Mouse (Mus musculus): ENCODE measurements around the gene Pnkd. TPM values are rescaled to one million over a fixed set of nuclear protein-coding genes. Genes with fewer than 3 reads are reported as not detected.

The Pnkd gene
- total and polyA plus RNA-seq, 3 experiments, result 52.5 to 64.2 TPM; not detected in 1

DNA sequence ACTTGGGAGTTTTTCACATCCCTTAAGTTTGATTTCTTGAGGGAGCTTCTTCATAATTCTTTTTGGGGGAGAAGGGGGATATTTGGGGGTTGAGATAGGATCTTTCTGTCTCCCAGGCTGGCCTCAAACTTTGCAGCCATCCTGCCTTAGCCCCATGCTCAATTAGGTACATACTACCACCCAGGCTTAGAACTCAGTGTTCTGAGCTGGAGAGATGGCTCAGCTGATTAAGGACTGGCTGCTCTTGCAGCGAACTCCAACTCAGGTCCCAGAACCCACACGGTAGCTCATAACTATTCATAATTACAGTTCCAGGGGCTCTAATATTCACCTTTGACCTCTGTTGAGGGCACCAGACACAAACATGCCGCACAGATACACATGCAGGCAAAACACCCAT, 49.9 kb downstream of the Pnkd start:
- Histone ChIP-seq H3K9me3 (replicated peaks; ENCODE audit: insufficient read depth, low read length) (no peaks in the 10 kb centered on the region), H3K27me3 (ENCODE audit: control insufficient read depth in 1 of 2, insufficient read depth in 2 of 2, low read length in 2 of 2) (no peaks in the 10 kb centered on the region), H3K36me3 (ENCODE audit: control insufficient read depth in 1 of 2, insufficient read depth in 2 of 2, low read length in 2 of 2) (peaks cover 0 to 13% of the 10 kb centered on the region in 2 experiments; a peak in 2 of 4 replicates), H3K79me2 (ENCODE audit: control insufficient read depth, insufficient read depth, low read length, poor library complexity) (no peaks in the 10 kb centered on the region), H3K27ac (ENCODE audit: control insufficient read depth, low read depth, low read length) (no peak overlapping the region), H3K9ac (ENCODE audit: control insufficient read depth, low read depth, low read length, poor library complexity, severe bottlenecking) (no peak overlapping the region), H3K4me1 (ENCODE audit: control insufficient read depth in 1 of 2, insufficient read depth in 2 of 2, low read length in 2 of 2) (peaks cover 10 to 25% of the 10 kb centered on the region in 2 experiments), H3K4me3 (ENCODE audit: control insufficient read depth in 1 of 2, insufficient read depth in 1 of 2, low read depth in 2 of 2, low read length in 2 of 2) (no peak overlapping the region)
- no peak for DNase-seq (ENCODE audit: low read depth, low spot score)
- TF ChIP-seq MYB (IDR thresholded peaks at IDR 0.05; ENCODE audit: low read depth, low read length) (no peak), POLR2AphosphoS5 (IDR thresholded peaks at IDR 0.05; ENCODE audit: borderline replicate concordance, low read depth, low read length) (no peak), TCF12 (IDR thresholded peaks at IDR 0.05; ENCODE audit: low read depth, low read length) (no peak), POLR2AphosphoS2 (IDR thresholded peaks at IDR 0.05; ENCODE audit: low read length) (no peak), UBTF (IDR thresholded peaks at IDR 0.05; ENCODE audit: borderline replicate concordance, insufficient read depth, low read depth, low read length) (no peak), POLR2A (IDR thresholded peaks at IDR 0.05; ENCODE audit: control insufficient read depth in 1 of 2, insufficient read depth in 1 of 2, low read depth in 1 of 2, low read length in 2 of 2, poor library complexity in 1 of 2) (no peak), NELFE (IDR thresholded peaks at IDR 0.05; ENCODE audit: low read depth, low read length) (no peak), MEF2A (IDR thresholded peaks at IDR 0.05; ENCODE audit: extremely low read depth, insufficient replicate concordance, low read depth, low read length, poor library complexity, severe bottlenecking) (no peak), BHLHE40 (IDR thresholded peaks at IDR 0.05; ENCODE audit: borderline replicate concordance, low read depth, low read length) (no peak), MAZ (IDR thresholded peaks at IDR 0.05; ENCODE audit: low read depth, low read length) (no peak), E2F4 (IDR thresholded peaks at IDR 0.05; ENCODE audit: borderline replicate concordance, low read depth, low read length) (no peak), NRF1 (IDR thresholded peaks at IDR 0.05; ENCODE audit: insufficient read depth, low read depth, low read length, poor library complexity, severe bottlenecking) (no peak)

- Histone ChIP-seq H3K79me2 (ENCODE audit: control insufficient read depth, insufficient read depth, low read length, poor library complexity) (no peaks in the 10 kb centered on the region), H3K4me1 (ENCODE audit: control insufficient read depth in 1 of 2, insufficient read depth in 2 of 2, low read length in 2 of 2) (peaks cover 10 to 24% of the 10 kb centered on the region in 2 experiments), H3K9ac (ENCODE audit: control insufficient read depth, low read depth, low read length, poor library complexity, severe bottlenecking) (no peak overlapping the region), H3K9me3 (replicated peaks; ENCODE audit: insufficient read depth, low read length) (no peaks in the 10 kb centered on the region), H3K27me3 (ENCODE audit: control insufficient read depth in 1 of 2, insufficient read depth in 2 of 2, low read length in 2 of 2) (no peaks in the 10 kb centered on the region), H3K27ac (ENCODE audit: control insufficient read depth, low read depth, low read length) (no peak overlapping the region), H3K4me3 (ENCODE audit: control insufficient read depth in 1 of 2, insufficient read depth in 1 of 2, low read depth in 2 of 2, low read length in 2 of 2) (no peak overlapping the region), H3K36me3 (ENCODE audit: control insufficient read depth in 1 of 2, insufficient read depth in 2 of 2, low read length in 2 of 2) (peaks cover 0 to 13% of the 10 kb centered on the region in 2 experiments; a peak in 2 of 4 replicates)
- no peak for DNase-seq (ENCODE audit: low read depth, low spot score)
- TF ChIP-seq SIN3A (IDR thresholded peaks at IDR 0.05; ENCODE audit: low read length) (no peak), MYC (IDR thresholded peaks at IDR 0.05; ENCODE audit: low read depth, low read length) (no peak), UBTF (IDR thresholded peaks at IDR 0.05; ENCODE audit: borderline replicate concordance, insufficient read depth, low read depth, low read length) (no peak), MEF2A (IDR thresholded peaks at IDR 0.05; ENCODE audit: extremely low read depth, insufficient replicate concordance, low read depth, low read length, poor library complexity, severe bottlenecking) (no peak), POLR2A (IDR thresholded peaks at IDR 0.05; ENCODE audit: control insufficient read depth in 1 of 2, insufficient read depth in 1 of 2, low read depth in 1 of 2, low read length in 2 of 2, poor library complexity in 1 of 2) (no peak)
These were observed 50.3 kb downstream of the Pnkd start for GRCm38 (mm10) chr1:74335033-74335432.

Data from MEL (cell line).